Mouse (Mus musculus): ENCODE results near the gene Grn. TPM values are rescaled to one million over a fixed set of nuclear protein-coding genes. Genes with fewer than 3 reads are reported as not detected.

Grn gene
- total and polyA plus RNA-seq, 2 experiments from 2014 or later = 78.0 to 90.4 TPM

DNA sequence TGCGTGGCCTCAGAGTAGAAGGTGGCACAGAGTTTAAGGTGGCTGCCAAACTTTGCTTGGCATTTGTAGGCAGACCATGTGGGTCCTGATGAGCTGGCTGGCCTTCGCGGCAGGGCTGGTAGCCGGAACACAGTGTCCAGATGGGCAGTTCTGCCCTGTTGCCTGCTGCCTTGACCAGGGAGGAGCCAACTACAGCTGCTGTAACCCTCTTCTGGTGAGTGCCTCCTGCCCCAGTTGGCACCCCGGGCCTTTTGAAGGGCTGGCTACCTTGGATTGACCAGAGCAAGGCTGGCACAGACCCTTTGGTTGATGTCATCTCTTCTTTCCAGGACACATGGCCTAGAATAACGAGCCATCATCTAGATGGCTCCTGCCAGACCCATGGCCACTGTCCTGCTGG lies 2.8 kb downstream of the Grn start:
- Histone ChIP-seq H3K9me3 (ENCODE audit: low read length) (no peaks in the 10 kb centered on the region), H3K4me3 (ENCODE audit: low read depth, low read length) (no peak overlapping the region), H3K27me3 (ENCODE audit: insufficient read depth, low read length) (no peaks in the 10 kb centered on the region), H3K4me2 (ENCODE audit: low read depth, low read length, poor library complexity, severe bottlenecking) (no peak overlapping the region), H3K9ac (replicated peaks; ENCODE audit: low read length, poor library complexity, severe bottlenecking) (no peak overlapping the region), H3K36me3 (ENCODE audit: insufficient read depth, low read length) (peaks cover 35% of the 10 kb centered on the region), H3K27ac (ENCODE audit: low read depth, low read length) (no peak overlapping the region), H3K4me1 (ENCODE audit: insufficient read depth, low read length) (peaks cover 13% of the 10 kb centered on the region; the same call in 1 of the 2 replicates)
- 90% methylated on average over 6 of the region's 6 CpGs for WGBS
- ATAC-seq (ENCODE audit: low FRiP score) (no peak), DNase-seq (ENCODE audit: low spot score) (peak; percentile 39)
- no peak for TF ChIP-seq CTCF (IDR thresholded peaks at IDR 0.05)

DNA sequence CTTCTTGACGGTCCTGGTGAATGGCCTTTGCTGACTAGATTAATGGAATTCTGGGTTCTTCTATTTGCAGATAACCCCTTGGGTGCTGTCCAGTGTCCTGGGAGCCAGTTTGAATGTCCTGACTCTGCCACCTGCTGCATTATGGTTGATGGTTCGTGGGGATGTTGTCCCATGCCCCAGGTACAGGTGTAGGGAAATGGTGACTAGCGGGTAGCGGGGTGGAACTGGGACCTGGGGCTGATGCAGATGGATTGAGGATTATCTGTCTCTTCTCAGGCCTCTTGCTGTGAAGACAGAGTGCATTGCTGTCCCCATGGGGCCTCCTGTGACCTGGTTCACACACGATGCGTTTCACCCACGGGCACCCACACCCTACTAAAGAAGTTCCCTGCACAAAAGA lies 3.8 kb downstream of the Grn start:
- H3K4me2 ChIP-seq (ENCODE audit: low read depth, low read length, poor library complexity, severe bottlenecking) = no peak overlapping the region
- DNase-seq (ENCODE audit: low spot score) (no peak), ATAC-seq (ENCODE audit: low FRiP score) (no peak)
- no peak overlapping the region for H3K4me3 ChIP-seq (ENCODE audit: low read depth, low read length)
- no peak for TF ChIP-seq CTCF (IDR thresholded peaks at IDR 0.05)
- no peak overlapping the region for H3K9ac ChIP-seq (replicated peaks; ENCODE audit: low read length, poor library complexity, severe bottlenecking)
- H3K9me3 ChIP-seq (ENCODE audit: low read length) = no peaks in the 10 kb centered on the region
- peaks cover 16% of the 10 kb centered on the region; the same call in 1 of the 2 replicates for H3K4me1 ChIP-seq (ENCODE audit: insufficient read depth, low read length)
- peak overlapping the region; percentile 59 for H3K27ac ChIP-seq (ENCODE audit: low read depth, low read length)
- no peaks in the 10 kb centered on the region for H3K27me3 ChIP-seq (ENCODE audit: insufficient read depth, low read length)
- 88% methylated on average over 7 of the region's 7 CpGs for WGBS
- H3K36me3 ChIP-seq (ENCODE audit: insufficient read depth, low read length) = peaks cover 40% of the 10 kb centered on the region

GRCm38 (mm10) chr11:102434406-102434805 lies 4.3 kb downstream of the Grn start:
- 0 out of 2 replicates have a peak, but pooled peaks have one; percentile 34 for ATAC-seq (ENCODE audit: low FRiP score)
- peaks cover 16% of the 10 kb centered on the region; the same call in 1 of the 2 replicates for H3K4me1 ChIP-seq (ENCODE audit: insufficient read depth, low read length)
- H3K27me3 ChIP-seq (ENCODE audit: insufficient read depth, low read length) = no peaks in the 10 kb centered on the region; the same call in 1 of the 2 replicates
- WGBS = 5% methylated on average over 7 of the region's 7 CpGs
- peak; percentile 95 for DNase-seq (ENCODE audit: low spot score)
- H3K36me3 ChIP-seq (ENCODE audit: insufficient read depth, low read length) = peaks cover 45% of the 10 kb centered on the region
- H3K9ac ChIP-seq (replicated peaks; ENCODE audit: low read length, poor library complexity, severe bottlenecking) = no peak overlapping the region
- no peak overlapping the region for H3K4me3 ChIP-seq (ENCODE audit: low read depth, low read length)
- TF ChIP-seq CTCF (IDR thresholded peaks at IDR 0.05) = peak; percentile 96
- H3K4me2 ChIP-seq (ENCODE audit: low read depth, low read length, poor library complexity, severe bottlenecking) = no peak overlapping the region
- no peaks in the 10 kb centered on the region for H3K9me3 ChIP-seq (ENCODE audit: low read length)
- peak overlapping the region; percentile 59; the same call in 1 of the 2 replicates for H3K27ac ChIP-seq (ENCODE audit: low read depth, low read length)

DNA sequence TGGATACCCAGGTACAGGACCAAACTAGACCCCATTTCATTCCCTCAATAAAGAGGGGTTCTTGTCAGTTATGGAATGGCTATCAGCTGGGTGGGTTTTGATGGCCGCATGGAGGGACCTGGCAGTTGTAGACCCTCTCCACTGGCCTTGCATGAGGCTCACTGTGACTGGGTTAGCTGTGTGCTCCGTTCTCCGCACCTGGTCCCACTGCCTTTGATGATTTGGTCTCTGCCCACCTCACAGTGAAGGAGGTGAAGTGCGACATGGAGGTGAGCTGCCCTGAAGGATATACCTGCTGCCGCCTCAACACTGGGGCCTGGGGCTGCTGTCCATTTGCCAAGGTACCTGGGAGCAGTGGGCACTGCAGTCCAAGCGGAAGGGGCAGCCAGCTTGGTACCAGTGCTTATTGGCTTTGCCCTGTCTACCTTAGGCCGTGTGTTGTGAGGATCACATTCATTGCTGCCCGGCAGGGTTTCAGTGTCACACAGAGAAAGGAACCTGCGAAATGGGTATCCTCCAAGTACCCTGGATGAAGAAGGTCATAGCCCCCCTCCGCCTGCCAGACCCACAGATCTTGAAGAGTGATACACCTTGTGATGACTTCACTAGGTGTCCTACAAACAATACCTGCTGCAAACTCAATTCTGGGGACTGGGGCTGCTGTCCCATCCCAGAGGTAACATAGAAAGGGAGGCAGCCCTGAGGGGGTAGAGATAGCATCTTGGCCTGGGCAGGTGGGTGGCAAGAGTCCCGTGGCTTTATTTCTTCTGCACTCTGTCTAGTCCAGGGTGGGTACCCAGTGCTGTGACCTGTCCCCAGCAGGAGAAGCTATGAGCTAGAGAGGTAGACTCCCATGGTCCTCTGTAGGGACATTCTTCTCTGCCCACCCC lies 4.9 kb downstream of the Grn start:
- no peak overlapping the region for H3K27ac ChIP-seq (ENCODE audit: low read depth, low read length)
- ATAC-seq (ENCODE audit: low FRiP score) (no peak), DNase-seq (ENCODE audit: low spot score) (no peak)
- H3K27me3 ChIP-seq (ENCODE audit: insufficient read depth, low read length) = no peaks in the 10 kb centered on the region; the same call in 1 of the 2 replicates
- peaks cover 11% of the 10 kb centered on the region; the same call in 1 of the 2 replicates for H3K4me1 ChIP-seq (ENCODE audit: insufficient read depth, low read length)
- no peak overlapping the region for H3K4me2 ChIP-seq (ENCODE audit: low read depth, low read length, poor library complexity, severe bottlenecking)
- H3K4me3 ChIP-seq (ENCODE audit: low read depth, low read length) = no peak overlapping the region
- H3K9ac ChIP-seq (replicated peaks; ENCODE audit: low read length, poor library complexity, severe bottlenecking) = no peak overlapping the region
- H3K36me3 ChIP-seq (ENCODE audit: insufficient read depth, low read length) = peaks cover 52% of the 10 kb centered on the region
- 93% methylated on average over 11 of the region's 11 CpGs for WGBS
- no peaks in the 10 kb centered on the region for H3K9me3 ChIP-seq (ENCODE audit: low read length)
- no peak for TF ChIP-seq CTCF (IDR thresholded peaks at IDR 0.05)

DNA sequence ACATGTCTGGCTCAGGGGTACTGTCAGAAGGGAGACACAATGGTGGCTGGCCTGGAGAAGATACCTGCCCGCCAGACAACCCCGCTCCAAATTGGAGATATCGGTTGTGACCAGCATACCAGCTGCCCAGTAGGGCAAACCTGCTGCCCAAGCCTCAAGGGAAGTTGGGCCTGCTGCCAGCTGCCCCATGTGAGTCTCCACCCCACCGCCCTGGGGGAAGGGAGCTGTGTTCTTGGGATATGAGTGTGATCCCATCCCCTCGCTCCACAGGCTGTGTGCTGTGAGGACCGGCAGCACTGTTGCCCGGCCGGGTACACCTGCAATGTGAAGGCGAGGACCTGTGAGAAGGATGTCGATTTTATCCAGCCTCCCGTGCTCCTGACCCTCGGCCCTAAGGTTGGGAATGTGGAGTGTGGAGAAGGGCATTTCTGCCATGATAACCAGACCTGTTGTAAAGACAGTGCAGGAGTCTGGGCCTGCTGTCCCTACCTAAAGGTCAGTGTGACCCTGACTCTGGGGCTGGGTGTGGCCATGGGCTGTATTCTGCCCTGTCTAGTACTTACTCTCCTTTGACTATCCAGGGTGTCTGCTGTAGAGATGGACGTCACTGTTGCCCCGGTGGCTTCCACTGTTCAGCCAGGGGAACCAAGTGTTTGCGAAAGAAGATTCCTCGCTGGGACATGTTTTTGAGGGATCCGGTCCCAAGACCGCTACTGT lies 5.8 kb downstream of the Grn start:
- Histone ChIP-seq H3K36me3 (ENCODE audit: insufficient read depth, low read length) (peaks cover 58% of the 10 kb centered on the region), H3K9me3 (ENCODE audit: low read length) (no peaks in the 10 kb centered on the region)
- no peak for TF ChIP-seq CTCF (IDR thresholded peaks at IDR 0.05)

More for the DNA sequence above, 5.8 kb downstream of the Grn start:
- Histone ChIP-seq H3K9ac (replicated peaks; ENCODE audit: low read length, poor library complexity, severe bottlenecking) (no peak overlapping the region), H3K27ac (ENCODE audit: low read depth, low read length) (no peak overlapping the region), H3K27me3 (ENCODE audit: insufficient read depth, low read length) (no peaks in the 10 kb centered on the region; the same call in 1 of the 2 replicates), H3K4me3 (ENCODE audit: low read depth, low read length) (no peak overlapping the region), H3K4me1 (ENCODE audit: insufficient read depth, low read length) (peaks cover 11% of the 10 kb centered on the region; the same call in 1 of the 2 replicates), H3K4me2 (ENCODE audit: low read depth, low read length, poor library complexity, severe bottlenecking) (no peak overlapping the region)
- ATAC-seq (ENCODE audit: low FRiP score) (no peak), DNase-seq (ENCODE audit: low spot score) (no peak)
- WGBS = 91% methylated on average over 18 of the region's 18 CpGs
